Mouse (Mus musculus): ENCODE data around the gene Il1rapl2. TPM values are rescaled to one million over a fixed set of nuclear protein-coding genes. Genes with fewer than 3 reads are reported as not detected.

Il1rapl2 gene
- polyA plus RNA-seq (2014; fragmentation: Nextera tagmentation; extraction: Ambion mirVana): 1.4 and 1.5 TPM in 2 replicates

DNA sequence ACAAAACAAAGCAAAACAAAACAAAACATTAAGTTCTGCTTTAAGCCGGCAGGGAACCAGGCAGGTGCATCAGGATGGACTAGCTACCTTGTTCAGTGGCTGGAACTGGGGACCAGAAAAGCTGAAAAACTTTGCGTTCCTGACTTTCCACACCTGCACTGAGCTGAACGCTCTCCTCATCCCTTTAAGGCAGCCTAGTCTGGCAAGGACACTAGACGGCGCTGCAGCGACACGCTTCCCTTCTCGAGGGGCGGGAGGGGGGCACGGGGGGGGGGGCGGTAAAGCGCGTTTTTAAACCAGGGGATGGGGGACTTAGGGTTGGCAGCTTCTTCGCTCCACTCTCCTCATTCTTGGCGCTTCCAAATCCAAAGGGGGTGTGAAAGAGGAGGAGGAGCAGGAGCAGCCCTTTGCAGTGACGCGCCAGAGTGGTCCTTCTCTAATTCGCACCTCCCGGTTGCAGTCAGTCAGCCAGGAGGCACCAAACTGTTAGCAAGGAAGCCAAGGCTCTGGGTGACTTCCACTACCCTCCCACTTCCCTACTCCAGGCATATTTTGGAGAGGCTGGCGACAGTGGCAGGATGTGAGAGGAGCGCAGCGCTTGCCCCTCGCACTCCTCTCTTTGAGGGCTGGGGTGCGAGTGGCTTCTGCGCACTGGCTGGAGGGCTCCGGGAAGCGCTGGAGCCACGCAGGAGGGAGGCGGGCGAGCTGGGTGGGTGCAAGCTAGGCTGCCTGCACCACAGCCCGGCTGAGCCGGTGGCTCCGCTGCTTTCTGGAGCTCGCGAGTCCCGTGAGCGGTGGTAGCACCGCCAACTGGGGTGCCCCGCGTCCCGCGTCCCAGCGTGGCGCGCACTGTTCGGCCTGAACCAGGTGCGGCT lies at the start of gene Il1rapl2:
Gene Il1rapl2 (plus strand): TSS at position 288 of the 875 bp plus-strand sequence.
- Histone ChIP-seq H3K27me3 (replicated peaks; ENCODE audit: control insufficient read depth, insufficient read depth, low read length) (peaks cover 56% of the 10 kb centered on the region), H3K4me3 (ENCODE audit: low read depth, low read length) (peak within 1 kb of the TSS; percentile 42), H3K4me2 (ENCODE audit: low read depth, low read length) (peak within 1 kb of the TSS; percentile 69), H3K4me1 (ENCODE audit: control insufficient read depth, insufficient read depth, low read length) (no peaks in the 10 kb centered on the region), H3K9ac (ENCODE audit: low read depth, low read length) (peak within 1 kb of the TSS; percentile 8; the same call in 1 of the 2 replicates), H3K9me3 (ENCODE audit: control insufficient read depth, low read length) (no peaks in the 10 kb centered on the region), H3K27ac (replicated peaks; ENCODE audit: low read depth, low read length) (no peak within 1 kb of the TSS), H3K36me3 (ENCODE audit: control insufficient read depth, insufficient read depth, low read length) (no peaks in the 10 kb centered on the region)
- 10% methylated on average over 19 of the region's 47 CpGs for WGBS
- DNase-seq (ENCODE audit: low spot score) (peak; percentile 35), ATAC-seq (ENCODE audit: low read depth) (peak; percentile 68)

DNA sequence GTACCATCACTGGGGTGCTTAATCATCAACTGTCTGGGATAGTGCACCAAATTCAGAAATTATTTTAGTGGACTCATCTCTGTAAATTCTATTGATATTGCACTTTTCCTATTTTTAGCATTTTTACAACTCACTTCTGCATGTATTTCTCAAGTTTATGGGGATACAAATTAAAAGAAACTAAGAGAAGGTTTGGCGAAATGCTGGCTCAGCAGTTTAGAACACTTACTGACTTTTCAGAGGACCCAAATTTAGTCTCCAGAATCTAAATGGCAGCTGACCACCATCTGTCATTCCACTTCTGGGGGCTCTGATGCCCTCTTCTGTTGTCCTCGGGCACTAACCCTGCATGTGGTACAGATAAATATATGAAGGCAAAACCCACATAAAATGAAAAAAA lies 22.1 kb upstream of the Il1rapl2 start:
- H3K9me3 ChIP-seq (ENCODE audit: control insufficient read depth, low read length): no peaks in the 10 kb centered on the region
- no peaks in the 10 kb centered on the region for H3K36me3 ChIP-seq (ENCODE audit: control insufficient read depth, insufficient read depth, low read length)
- no peak overlapping the region for H3K4me3 ChIP-seq (ENCODE audit: low read depth, low read length)
- no peak overlapping the region for H3K9ac ChIP-seq (ENCODE audit: low read depth, low read length)
- whole genome bisulfite sequencing: 77% methylated on average over 2 of the region's 2 CpGs
- no peak overlapping the region for H3K4me2 ChIP-seq (ENCODE audit: low read depth, low read length)
- H3K27me3 ChIP-seq (replicated peaks; ENCODE audit: control insufficient read depth, insufficient read depth, low read length): no peaks in the 10 kb centered on the region
- H3K4me1 ChIP-seq (ENCODE audit: control insufficient read depth, insufficient read depth, low read length): no peaks in the 10 kb centered on the region
- ATAC-seq (ENCODE audit: low read depth) (no peak), DNase-seq (ENCODE audit: low spot score) (no peak)
- no peak overlapping the region for H3K27ac ChIP-seq (replicated peaks; ENCODE audit: low read depth, low read length)

DNA sequence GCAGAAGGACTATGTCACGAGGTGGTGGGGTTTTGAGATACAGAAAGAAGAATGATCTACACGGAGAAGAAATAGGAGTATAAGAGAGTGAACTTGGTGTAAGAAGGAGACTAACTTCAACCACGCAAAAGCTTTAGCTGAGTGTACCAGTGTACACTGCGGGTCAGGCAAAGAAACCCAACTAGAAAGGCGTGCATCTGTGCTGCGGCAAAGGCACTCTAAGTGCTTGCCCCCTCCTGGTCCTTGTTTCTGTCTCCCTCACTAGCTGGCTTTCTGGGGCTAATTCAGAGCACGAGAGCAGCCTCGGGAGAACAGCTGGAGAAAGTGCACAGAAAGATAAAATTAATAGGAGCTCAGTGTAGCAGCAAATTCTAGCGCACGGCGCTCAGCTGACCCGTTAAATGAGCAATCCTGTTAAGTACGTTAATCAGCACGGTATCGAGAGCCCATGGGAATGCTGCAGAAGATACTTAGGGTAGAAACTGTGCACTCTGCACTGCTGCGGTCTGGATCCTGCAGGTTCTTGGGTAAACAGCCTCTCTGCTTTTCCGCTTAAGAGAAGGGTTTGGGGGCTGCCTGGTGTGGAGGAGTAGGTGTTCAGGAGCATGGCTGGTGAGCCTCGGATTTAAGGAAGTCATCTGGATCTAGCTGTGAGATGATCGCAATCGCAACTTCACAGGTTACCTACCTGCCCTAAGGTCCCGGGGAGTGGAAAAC lies 778 bp upstream of the Il1rapl2 start:
- H3K36me3 ChIP-seq (ENCODE audit: control insufficient read depth, insufficient read depth, low read length): no peaks in the 10 kb centered on the region
- no peaks in the 10 kb centered on the region for H3K4me1 ChIP-seq (ENCODE audit: control insufficient read depth, insufficient read depth, low read length)
- no peak overlapping the region for H3K27ac ChIP-seq (replicated peaks; ENCODE audit: low read depth, low read length)
- H3K4me3 ChIP-seq (ENCODE audit: low read depth, low read length): peak overlapping the region; percentile 42
- peak overlapping the region; percentile 69 for H3K4me2 ChIP-seq (ENCODE audit: low read depth, low read length)
- ATAC-seq (ENCODE audit: low read depth): no peak
- whole genome bisulfite sequencing: 21% methylated on average over 21 of the region's 21 CpGs
- H3K27me3 ChIP-seq (replicated peaks; ENCODE audit: control insufficient read depth, insufficient read depth, low read length): peaks cover 56% of the 10 kb centered on the region
- DNase-seq (ENCODE audit: low spot score): peak; percentile 8
- H3K9me3 ChIP-seq (ENCODE audit: control insufficient read depth, low read length): no peaks in the 10 kb centered on the region
- H3K9ac ChIP-seq (ENCODE audit: low read depth, low read length): no peak overlapping the region; the same call in 1 of the 2 replicates

DNA sequence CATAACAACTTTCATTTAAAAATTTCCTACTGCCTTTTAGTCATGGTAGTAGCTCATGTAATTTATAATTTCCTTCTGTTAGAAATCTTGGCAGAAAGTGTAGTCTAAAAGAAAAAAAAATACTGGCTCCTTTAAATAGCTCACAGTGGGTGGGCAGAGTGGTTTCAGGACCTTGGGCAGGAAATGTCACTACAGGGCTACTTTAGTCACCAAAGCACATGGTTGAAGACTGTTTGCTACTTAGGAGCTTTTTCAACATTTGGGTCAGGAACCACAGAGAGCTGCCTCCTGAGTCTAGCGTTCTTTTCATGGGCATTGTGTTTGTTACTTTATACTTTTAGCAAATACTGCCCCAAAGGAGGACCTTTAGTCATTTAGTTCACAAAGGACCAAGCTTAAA lies 12.2 kb downstream of the Il1rapl2 start:
- 38% methylated on average over 1 of the region's 1 CpGs for WGBS

DNA sequence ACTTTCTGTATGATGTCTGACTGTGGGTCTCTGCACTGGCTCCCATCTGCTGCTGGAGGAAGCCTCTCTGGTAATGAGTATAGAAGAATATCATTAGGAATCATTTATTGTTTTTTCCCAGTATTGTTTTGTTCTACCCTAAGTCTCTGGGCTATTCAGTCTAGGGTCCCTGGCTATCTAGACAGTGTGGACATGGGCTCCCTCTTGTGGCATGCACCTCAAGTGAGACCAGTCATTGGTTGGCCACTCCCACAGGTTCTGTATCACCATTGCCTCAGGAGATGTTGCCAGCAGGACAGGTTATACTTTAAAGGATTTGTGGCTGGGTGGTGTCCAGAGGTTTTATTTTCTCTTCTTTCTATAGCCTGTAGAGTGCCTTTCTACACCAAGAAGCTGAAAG lies 50.3 kb downstream of the Il1rapl2 start:
- DNase-seq (ENCODE audit: low spot score): peak; percentile 2
- H3K4me1 ChIP-seq (ENCODE audit: control insufficient read depth, insufficient read depth, low read length): no peaks in the 10 kb centered on the region
- ATAC-seq (ENCODE audit: low read depth): no peak
- H3K4me3 ChIP-seq (ENCODE audit: low read depth, low read length): no peak overlapping the region
- no peaks in the 10 kb centered on the region for H3K36me3 ChIP-seq (ENCODE audit: control insufficient read depth, insufficient read depth, low read length)
- H3K27ac ChIP-seq (replicated peaks; ENCODE audit: low read depth, low read length): no peak overlapping the region
- H3K4me2 ChIP-seq (ENCODE audit: low read depth, low read length): no peak overlapping the region
- no peaks in the 10 kb centered on the region for H3K9me3 ChIP-seq (ENCODE audit: control insufficient read depth, low read length)
- no peaks in the 10 kb centered on the region for H3K27me3 ChIP-seq (replicated peaks; ENCODE audit: control insufficient read depth, insufficient read depth, low read length)
- no peak overlapping the region for H3K9ac ChIP-seq (ENCODE audit: low read depth, low read length)

More for the DNA sequence above, 12.2 kb downstream of the Il1rapl2 start:
- Histone ChIP-seq H3K27ac (replicated peaks; ENCODE audit: low read depth, low read length) (no peak overlapping the region), H3K4me3 (ENCODE audit: low read depth, low read length) (no peak overlapping the region), H3K36me3 (ENCODE audit: control insufficient read depth, insufficient read depth, low read length) (no peaks in the 10 kb centered on the region), H3K4me1 (ENCODE audit: control insufficient read depth, insufficient read depth, low read length) (no peaks in the 10 kb centered on the region), H3K9me3 (ENCODE audit: control insufficient read depth, low read length) (no peaks in the 10 kb centered on the region), H3K27me3 (replicated peaks; ENCODE audit: control insufficient read depth, insufficient read depth, low read length) (no peaks in the 10 kb centered on the region), H3K9ac (ENCODE audit: low read depth, low read length) (no peak overlapping the region), H3K4me2 (ENCODE audit: low read depth, low read length) (no peak overlapping the region)
- no peak for ATAC-seq (ENCODE audit: low read depth)
- no peak for DNase-seq (ENCODE audit: low spot score)

DNA sequence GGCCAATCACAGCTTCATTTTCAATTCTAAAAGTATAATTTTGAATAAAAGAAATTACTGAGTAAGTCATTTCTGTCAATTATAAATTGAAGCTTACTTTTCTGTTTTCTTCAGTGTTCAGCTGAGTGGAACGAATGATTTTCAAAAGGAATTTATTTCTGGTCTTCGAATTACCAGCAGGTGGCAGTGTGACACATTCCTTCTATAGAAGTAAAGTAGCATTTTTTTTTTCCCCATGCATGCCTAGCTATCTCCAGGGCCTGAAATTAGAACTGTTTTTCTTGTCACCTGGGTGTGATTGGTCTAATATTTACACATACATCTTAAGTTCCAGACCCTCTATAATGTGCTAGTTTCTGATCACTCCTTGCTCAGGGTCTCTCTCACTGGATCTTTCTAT lies 96.6 kb downstream of the Il1rapl2 start:
- DNase-seq (ENCODE audit: low spot score): peak; percentile 55
- no peak for ATAC-seq (ENCODE audit: low read depth)
- H3K4me2 ChIP-seq (ENCODE audit: low read depth, low read length): no peak overlapping the region
- H3K9ac ChIP-seq (ENCODE audit: low read depth, low read length): no peak overlapping the region
- H3K27ac ChIP-seq (replicated peaks; ENCODE audit: low read depth, low read length): no peak overlapping the region
- H3K9me3 ChIP-seq (ENCODE audit: control insufficient read depth, low read length): no peaks in the 10 kb centered on the region
- no peaks in the 10 kb centered on the region for H3K4me1 ChIP-seq (ENCODE audit: control insufficient read depth, insufficient read depth, low read length)
- H3K27me3 ChIP-seq (replicated peaks; ENCODE audit: control insufficient read depth, insufficient read depth, low read length): no peaks in the 10 kb centered on the region
- no peaks in the 10 kb centered on the region for H3K36me3 ChIP-seq (ENCODE audit: control insufficient read depth, insufficient read depth, low read length)
- H3K4me3 ChIP-seq (ENCODE audit: low read depth, low read length): no peak overlapping the region
- WGBS: 21% methylated on average over 2 of the region's 2 CpGs

DNA sequence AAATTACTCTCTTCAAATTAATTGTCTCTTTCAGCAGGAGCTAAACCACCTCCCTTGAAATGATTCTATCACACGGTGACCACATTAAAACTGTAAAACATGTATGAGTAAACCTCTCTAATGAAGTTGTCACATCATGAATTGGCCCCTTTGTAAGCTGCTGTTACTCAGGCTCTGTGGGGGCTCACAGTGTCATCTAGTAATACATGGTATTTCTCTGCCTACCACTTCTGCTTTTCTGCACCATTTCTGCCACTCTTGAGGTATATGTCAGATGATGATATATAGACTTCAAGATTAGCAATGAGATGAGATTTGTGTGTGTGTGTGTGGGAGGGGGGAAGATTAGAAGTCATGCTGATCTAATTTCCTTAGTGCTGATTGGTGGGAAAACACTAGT lies 117.6 kb downstream of the Il1rapl2 start:
- Histone ChIP-seq H3K9me3 (ENCODE audit: control insufficient read depth, low read length) (no peaks in the 10 kb centered on the region), H3K4me2 (ENCODE audit: low read depth, low read length) (no peak overlapping the region), H3K4me3 (ENCODE audit: low read depth, low read length) (no peak overlapping the region), H3K4me1 (ENCODE audit: control insufficient read depth, insufficient read depth, low read length) (no peaks in the 10 kb centered on the region), H3K9ac (ENCODE audit: low read depth, low read length) (no peak overlapping the region), H3K27ac (replicated peaks; ENCODE audit: low read depth, low read length) (no peak overlapping the region), H3K27me3 (replicated peaks; ENCODE audit: control insufficient read depth, insufficient read depth, low read length) (no peaks in the 10 kb centered on the region), H3K36me3 (ENCODE audit: control insufficient read depth, insufficient read depth, low read length) (no peaks in the 10 kb centered on the region)
- 71% methylated on average over 1 of the region's 1 CpGs for WGBS
- DNase-seq (ENCODE audit: low spot score): no peak
- no peak for ATAC-seq (ENCODE audit: low read depth)

DNA sequence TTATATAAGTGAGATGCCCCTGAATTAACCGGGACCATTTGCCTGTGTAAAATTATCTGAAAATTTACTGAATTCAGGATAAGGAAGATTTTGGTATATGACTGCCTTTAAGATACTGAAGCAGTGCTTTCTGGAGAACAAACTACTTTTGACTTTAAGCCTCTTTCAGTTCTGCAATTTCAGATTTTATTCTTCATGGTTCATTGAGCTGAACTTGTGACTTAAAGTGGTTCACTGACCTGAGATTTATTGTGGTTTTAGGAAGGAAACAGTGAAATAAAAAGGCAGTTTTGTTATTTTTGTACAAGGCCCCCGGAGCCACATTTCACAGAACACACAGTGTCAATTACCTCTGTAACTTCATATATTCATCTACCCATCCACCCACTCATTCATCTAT lies 129.6 kb downstream of the Il1rapl2 start:
- Histone ChIP-seq H3K9me3 (ENCODE audit: control insufficient read depth, low read length) (no peaks in the 10 kb centered on the region), H3K4me3 (ENCODE audit: low read depth, low read length) (no peak overlapping the region), H3K9ac (ENCODE audit: low read depth, low read length) (no peak overlapping the region), H3K27ac (replicated peaks; ENCODE audit: low read depth, low read length) (no peak overlapping the region), H3K36me3 (ENCODE audit: control insufficient read depth, insufficient read depth, low read length) (no peaks in the 10 kb centered on the region), H3K4me2 (ENCODE audit: low read depth, low read length) (no peak overlapping the region), H3K4me1 (ENCODE audit: control insufficient read depth, insufficient read depth, low read length) (no peaks in the 10 kb centered on the region), H3K27me3 (replicated peaks; ENCODE audit: control insufficient read depth, insufficient read depth, low read length) (no peaks in the 10 kb centered on the region)
- ATAC-seq (ENCODE audit: low read depth) (no peak), DNase-seq (ENCODE audit: low spot score) (no peak)
- 84% methylated on average over 2 of the region's 2 CpGs for WGBS

Data from embryonic facial prominence, embryonic 14.5 days (tissue).